Mouse (Mus musculus) gastrocnemius, adult 2 months (tissue): ENCODE data around the gene Syk. TPM values are rescaled to one million over a fixed set of nuclear protein-coding genes. Genes with fewer than 3 reads are reported as not detected.

Source experiments
- DNase-seq: peaks from one replicate; pipeline ENCODE4 v3.0.0; 2022
- H3K27ac ChIP-seq: fragments of 200-600 bp; 2 replicates; pipeline ENCODE4 v1.8.1; 2022; ENCODE audit warnings: mild to moderate bottlenecking
- H3K4me3 ChIP-seq: fragments of 200-600 bp; 2 replicates; pipeline ENCODE4 v1.8.1; 2022; ENCODE audit warnings: mild to moderate bottlenecking, moderate library complexity
- CTCF ChIP-seq: fragments of 200-600 bp; IDR thresholded peaks from 2 replicates; pipeline ENCODE4 v1.8.1; 2022; ENCODE audit warnings: antibody characterized with exemption, mild to moderate bottlenecking, moderate library complexity
- intact Hi-C: fragments of 180-260 bp; cut with DNase I; formaldehyde crosslinking; loops from one replicate; pipeline ENCODE4 v1.15.1; 2025
- total RNA-seq, 2 experiments: library from RNA; stranded (reverse); gene quantifications; 2 replicates each; pipeline ENCODE4 v1.2.3; 2021

Gene Syk
- total RNA-seq, 2 experiments from 2014 or later = 1.9 to 2.2 TPM

DNA sequence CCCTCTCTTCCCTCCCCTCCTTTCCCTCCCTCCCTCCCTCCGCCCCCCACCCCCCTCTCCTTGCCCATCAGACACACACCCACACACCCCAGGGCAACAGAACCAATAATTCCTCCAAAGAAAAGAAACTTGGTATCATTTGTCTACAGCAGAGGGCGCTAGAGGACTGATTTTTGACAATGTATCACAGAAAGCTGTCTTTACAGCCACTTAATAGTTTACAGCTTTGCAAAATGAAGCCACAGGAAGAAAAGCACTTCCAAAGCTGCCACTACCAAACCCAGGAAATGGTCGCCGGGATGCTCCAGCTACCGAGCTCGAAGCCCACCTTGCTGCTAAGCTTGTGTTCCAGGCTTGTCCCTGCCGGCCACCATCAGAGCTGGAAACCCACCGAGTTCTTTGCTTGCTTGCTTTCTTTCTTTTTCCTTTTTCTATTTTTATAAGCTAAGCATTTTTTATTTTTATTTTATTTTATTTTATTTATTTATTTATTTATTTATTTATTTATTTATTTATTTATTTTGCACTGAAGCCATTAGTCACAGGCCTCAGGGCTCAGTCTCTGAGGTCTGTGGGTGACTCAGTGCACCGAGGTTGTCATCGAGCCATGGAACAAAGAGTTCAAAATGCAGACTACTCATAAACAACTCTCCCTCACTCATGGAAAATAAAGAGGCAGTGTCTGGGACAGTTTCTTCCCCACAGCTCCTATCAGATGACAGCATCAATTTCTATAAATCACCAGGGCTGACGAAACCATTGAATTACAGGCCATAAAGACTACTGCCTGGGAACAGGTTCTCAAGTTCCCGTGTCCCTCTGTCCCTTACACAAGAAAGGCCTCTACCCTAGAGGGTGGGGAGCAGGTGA, 68.6 kb downstream of the Syk start:
- intact Hi-C loops = loop anchor here (1.0 to 5.0 kb wide), 2 partner anchors 446 to 706 kb away; no protein-coding TSS in a partner anchor
- no peak for DNase-seq
- no peak overlapping the region for H3K27ac ChIP-seq
- H3K4me3 ChIP-seq = no peak overlapping the region
- TF ChIP-seq CTCF = peak; percentile 67

DNA sequence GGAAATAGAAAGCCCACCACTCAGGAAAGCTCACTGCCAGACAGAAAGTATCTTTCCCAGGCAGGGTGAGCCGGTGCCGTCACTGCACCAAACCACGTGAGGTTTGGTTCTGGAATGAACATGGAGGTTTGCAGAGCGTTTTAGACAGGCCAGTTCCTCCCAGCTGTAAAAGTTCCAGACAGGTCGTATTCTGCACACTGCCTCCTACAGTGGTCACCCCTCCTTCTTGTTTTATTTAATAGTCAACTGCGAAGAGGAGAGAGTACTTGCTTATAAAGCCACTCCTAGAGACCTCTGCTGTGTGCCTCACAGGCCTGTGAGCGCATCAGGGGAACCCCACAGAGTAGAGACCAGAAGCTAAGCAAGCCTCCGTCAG, 69.3 kb downstream of the Syk start:
- no peak for TF ChIP-seq CTCF
- intact Hi-C loops = loop anchor here (5.0 kb wide), 1 partner anchor 705 kb away; no protein-coding TSS in a partner anchor
- Histone ChIP-seq H3K27ac (no peak overlapping the region), H3K4me3 (no peak overlapping the region)
- no peak for DNase-seq

DNA sequence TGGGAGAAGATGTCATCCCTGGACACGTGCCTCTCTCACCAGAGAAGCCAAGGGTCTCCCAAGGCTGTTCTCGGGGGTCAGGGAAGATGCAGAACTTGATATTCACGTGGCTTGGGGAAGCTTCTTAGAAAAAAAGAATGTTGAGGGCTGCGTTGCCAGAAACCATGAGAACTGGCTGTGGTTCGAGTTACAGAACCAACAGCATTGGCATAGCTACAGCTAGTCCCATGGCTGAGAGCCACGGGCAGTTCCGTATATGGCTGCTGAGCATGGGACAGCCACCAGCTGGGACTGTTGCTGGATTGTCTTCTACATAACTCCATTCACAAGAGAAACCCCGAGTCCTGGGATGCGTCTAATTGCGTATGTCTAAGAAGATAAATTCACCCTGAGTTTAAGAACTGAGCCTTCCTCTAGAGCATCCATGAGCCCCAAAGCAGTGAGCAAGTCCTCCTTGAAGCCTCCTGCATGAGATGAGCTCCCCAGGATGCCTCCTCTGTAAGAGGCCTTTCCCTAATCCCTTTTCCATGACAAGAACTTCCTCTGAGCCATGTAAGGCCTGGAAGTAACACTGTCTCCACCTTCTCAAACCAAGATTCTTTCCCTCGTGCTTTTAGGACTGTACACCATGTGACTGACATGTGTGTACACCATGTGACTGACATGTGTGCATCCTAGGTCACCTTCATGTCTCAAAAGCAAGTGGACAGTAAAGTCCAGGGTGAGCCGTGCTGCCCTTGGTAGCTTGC, 71.3 kb downstream of the Syk start:
- intact Hi-C loops = loop anchor here (5.0 kb wide), 1 partner anchor 703 kb away; no protein-coding TSS in a partner anchor
- no peak for TF ChIP-seq CTCF

DNA sequence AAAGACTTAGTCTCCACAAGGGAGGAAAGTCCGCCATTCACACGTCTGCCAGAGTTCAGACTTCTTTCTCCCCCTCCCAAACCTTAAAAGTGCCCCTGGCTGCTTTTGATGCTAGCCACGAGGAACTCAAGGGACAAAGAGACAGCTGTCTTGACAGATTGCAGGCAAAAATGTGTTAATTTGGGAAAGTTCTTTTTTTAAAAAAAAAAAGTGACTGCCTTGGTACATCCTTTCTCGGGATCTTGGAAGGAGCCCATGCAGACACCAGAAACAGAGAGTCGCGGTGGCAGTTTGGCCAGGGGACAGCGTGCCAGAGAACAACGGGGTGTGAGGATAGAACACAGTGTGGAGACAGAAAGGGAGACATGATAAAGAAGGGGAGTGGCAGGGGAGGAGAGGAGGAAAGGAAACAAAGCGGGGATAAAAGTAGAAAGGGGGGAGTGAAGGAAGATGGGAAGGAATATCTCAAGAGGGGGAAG, 71.9 kb downstream of the Syk start:
- no peak overlapping the region for H3K27ac ChIP-seq
- no peak overlapping the region for H3K4me3 ChIP-seq
- intact Hi-C loops = loop anchor here (5.0 kb wide), 2 partner anchors 57 to 702 kb away; no protein-coding TSS in a partner anchor
- no peak for TF ChIP-seq CTCF
- DNase-seq = no peak

More for the DNA sequence above, 71.3 kb downstream of the Syk start:
- H3K4me3 ChIP-seq = no peak overlapping the region
- peak; percentile 76 for DNase-seq
- no peak overlapping the region for H3K27ac ChIP-seq

DNA sequence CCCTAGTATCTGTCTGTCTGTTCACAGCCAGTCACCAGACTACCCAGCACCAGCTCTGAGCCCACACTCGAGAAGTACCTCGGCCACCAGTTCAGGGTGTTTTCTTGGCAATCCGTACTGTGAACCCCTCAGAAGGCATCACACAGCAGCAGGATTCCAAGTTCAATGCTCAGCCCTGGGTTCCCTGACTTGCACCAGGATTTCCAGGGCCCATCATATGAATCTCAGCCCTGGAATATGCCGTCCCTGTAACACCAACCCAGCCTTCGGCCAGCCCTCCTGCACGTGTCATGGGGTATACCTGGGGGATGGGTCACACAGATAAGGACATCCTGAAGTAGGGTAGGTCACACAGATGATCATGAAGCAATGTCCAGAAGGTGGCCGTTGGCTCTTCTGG, 75.0 kb downstream of the Syk start:
- intact Hi-C loops = loop anchor here (2.0 to 5.0 kb wide), 3 partner anchors 54 to 439 kb away; no protein-coding TSS in a partner anchor
- Histone ChIP-seq H3K27ac (no peak overlapping the region), H3K4me3 (no peak overlapping the region)
- no peak for DNase-seq
- no peak for TF ChIP-seq CTCF

DNA sequence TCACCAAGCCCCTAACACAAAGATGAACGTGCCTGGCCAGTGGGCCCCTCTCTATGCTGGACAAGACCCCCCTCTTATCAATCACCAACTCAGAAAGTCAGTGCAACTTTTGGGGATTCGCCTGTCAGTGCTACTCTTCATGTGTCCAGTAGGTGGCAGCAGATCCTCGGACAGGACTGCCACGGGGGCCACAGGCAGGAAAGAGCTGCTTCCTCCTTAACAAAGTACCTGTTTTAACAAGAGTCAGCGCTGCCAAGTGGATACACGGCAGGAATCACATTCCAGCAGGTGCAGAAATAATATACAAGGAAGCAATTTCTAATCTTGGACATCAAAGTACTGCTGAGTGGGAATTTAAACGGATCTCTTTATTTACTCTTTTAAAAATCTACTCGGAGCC, 75.5 kb downstream of the Syk start:
- H3K4me3 ChIP-seq = no peak overlapping the region
- intact Hi-C loops = loop anchor here (2.0 to 5.0 kb wide), 3 partner anchors 54 to 438 kb away; no protein-coding TSS in a partner anchor
- TF ChIP-seq CTCF = no peak; the same call in 1 of the 2 replicates
- DNase-seq = peak; percentile 57
- H3K27ac ChIP-seq = no peak overlapping the region

DNA sequence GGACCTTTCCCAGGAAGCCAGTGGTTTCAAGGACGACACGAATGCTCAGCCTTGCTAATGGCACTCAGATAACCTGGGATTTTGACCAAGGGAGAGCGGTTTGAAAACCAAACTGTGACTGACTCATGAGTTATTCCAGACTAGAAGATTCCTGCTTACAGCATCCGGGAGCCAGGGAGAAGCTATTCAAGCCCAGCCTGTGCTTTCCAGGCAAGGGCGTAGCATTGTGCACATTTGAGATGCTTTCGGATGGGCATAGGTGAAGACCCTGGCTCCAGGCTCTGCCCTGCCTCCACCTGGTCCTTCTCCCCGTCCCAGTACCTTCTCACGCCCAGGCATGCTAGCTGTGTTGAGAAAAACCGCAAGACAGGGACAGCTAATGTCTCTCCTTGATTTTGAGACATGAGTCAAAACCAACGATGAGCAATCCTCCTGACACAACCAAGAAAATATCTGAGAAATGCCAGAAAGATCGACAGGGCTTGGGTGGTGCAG, 76.2 kb downstream of the Syk start:
- intact Hi-C loops = loop anchor here (2.0 to 5.0 kb wide), 3 partner anchors 53 to 438 kb away; no protein-coding TSS in a partner anchor
- H3K4me3 ChIP-seq = no peak overlapping the region
- DNase-seq = no peak
- TF ChIP-seq CTCF = no peak
- no peak overlapping the region for H3K27ac ChIP-seq

DNA sequence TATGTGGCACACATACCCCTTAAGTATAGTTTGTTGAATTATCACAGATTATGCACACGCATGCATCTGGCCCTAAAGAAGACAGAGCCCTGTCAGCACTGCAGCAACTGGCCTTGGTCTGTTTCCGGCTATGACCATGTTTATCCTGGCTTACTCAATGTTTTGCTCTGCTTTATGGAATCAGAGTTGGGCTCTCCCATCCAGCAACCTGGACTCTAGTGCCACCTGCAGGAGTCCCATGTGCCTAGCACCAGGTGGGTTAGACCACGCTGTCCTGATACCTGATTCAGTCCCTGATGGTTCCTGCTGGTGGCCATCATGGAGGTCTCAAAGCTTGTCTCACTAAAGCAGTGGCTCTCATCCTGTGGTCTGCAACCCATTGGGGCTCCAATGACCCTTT, 86.9 kb downstream of the Syk start:
- DNase-seq = no peak
- Histone ChIP-seq H3K27ac (no peak overlapping the region), H3K4me3 (no peak overlapping the region)
- TF ChIP-seq CTCF = peak; percentile 40; the same call in 1 of the 2 replicates
- intact Hi-C loops = no loop called here

DNA sequence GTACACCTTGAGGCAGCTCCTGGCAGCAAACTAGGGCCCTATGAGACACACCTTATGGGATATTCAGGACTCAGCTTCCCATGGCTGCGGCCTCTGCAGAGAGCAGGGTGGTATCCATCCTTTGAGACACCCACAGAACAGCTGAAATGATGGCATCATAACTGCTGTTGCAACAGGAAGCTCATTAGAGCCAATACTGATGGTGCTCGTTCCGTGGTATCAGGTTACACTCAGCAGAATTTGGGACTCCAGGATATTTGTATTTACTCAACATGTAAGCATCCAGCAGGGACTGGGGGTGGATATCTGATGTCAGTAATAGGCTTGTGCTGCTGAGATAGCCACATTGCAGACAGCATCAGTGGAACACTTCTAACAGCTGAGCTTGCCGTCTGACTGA, 90.3 kb downstream of the Syk start:
- Histone ChIP-seq H3K27ac (no peak overlapping the region), H3K4me3 (no peak overlapping the region)
- intact Hi-C loops = no loop called here
- TF ChIP-seq CTCF = no peak
- DNase-seq = no peak

DNA sequence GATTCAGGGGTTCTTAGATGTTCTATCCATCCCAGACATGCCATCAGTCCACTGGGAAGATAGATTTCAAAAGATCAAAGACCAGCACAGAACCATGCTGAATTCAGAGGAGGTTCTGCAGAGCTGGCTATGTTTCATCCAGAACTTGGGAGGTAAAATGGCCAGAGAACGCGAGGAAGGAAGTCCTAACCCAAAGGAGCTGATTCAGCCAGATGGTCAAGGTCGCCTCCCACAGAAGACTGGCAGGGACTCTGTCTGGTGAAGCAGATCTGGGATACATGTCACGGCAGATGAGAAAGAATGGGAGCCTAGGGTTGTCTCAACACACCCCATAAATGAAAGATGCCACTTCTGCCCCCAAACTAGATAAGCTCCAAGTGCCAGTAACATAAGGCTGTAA, 90.9 kb downstream of the Syk start:
- no peak overlapping the region for H3K27ac ChIP-seq
- intact Hi-C loops = no loop called here

DNA sequence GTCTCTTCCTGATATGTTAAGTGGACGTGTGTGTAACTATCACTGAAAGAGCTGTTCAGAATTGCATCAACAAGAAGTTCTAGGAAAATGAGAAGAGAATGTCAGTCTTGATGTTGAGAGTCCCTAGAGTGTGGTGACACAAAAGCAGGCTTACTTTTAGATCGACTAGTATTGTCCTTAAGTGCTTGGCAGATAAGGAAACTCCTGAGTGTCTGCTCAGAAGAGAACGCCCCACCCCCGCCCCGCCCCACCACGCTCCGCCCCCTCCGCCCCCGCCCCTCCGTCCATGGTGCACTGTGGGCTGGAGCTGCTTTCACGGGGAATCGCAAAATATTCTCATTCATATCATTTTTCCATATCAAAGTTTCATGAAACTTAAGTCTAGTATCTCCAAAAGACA, 91.9 kb downstream of the Syk start:
- intact Hi-C loops = no loop called here
- Histone ChIP-seq H3K4me3 (no peak overlapping the region), H3K27ac (no peak overlapping the region)
- DNase-seq = no peak
- no peak for TF ChIP-seq CTCF

More for the DNA sequence above, 90.9 kb downstream of the Syk start:
- H3K4me3 ChIP-seq = no peak overlapping the region
- no peak for DNase-seq
- TF ChIP-seq CTCF = no peak

DNA sequence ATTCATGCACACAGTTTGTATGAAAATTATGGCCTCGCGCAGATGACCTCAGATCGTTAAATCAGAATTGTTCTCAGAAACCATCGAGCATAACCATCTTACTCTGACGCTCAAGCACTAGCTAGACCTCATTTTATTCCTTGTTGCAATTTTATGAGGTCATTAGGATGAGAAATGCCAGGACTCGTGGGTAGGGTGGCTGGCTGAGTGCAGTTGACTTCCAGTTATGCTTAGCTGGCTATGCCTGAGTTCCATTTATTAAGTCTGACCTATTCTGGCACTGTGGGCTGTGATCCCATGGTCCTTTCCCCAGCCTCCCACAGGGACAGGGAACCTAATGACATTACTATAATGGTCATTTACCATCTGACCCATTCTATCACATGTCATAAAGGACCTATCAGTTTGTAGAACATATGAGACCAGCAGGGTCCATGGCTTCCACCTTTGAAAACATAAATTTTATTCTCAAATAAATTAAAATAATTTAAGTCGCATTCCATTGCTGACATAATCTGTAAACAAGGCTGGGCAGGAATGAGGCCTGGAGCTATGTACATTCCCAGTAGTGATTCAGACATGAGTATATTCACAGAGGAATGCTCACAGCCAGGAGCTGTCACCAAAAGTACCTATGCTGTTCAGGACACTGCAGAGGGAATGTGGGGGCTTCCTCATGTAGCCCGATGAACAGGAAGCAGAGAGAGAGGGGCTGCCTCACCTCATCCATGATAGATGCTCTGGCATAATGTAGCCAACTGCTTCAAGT, 92.7 kb downstream of the Syk start:
- DNase-seq = no peak
- intact Hi-C loops = no loop called here

More for the DNA sequence above, 92.7 kb downstream of the Syk start:
- Histone ChIP-seq H3K27ac (no peak overlapping the region), H3K4me3 (no peak overlapping the region)
- no peak for TF ChIP-seq CTCF
